7 mouse cellular contexts compared by ENCODE assay signal in genomic region chr13:115089020-115089394, GRCm38 (mm10). TPM values are rescaled to one million over a fixed set of nuclear protein-coding genes. Genes with fewer than 3 reads are reported as not detected.
DNase-seq lines count a peak whose midpoint lies in the region; ATAC-seq and TF ChIP-seq lines count a peak whose summit lies in the region.

No protein-coding gene starts in this region.

- H3K4me3 ChIP-seq in lung, adult 2 months (replicated peaks; ENCODE audit: extremely low read depth, low read depth, low read length) = peak overlapping the region; percentile 70
- peak overlapping the region; percentile 65 for H3K4me3 ChIP-seq in embryonic facial prominence, embryonic 15.5 days (replicated peaks)
- H3K4me3 ChIP-seq in intestine, embryonic 16.5 days (ENCODE audit: low read length) = peak overlapping the region; percentile 68
- H3K4me3 ChIP-seq in neural tube, embryonic 14.5 days (ENCODE audit: low read depth, low read length) = peak overlapping the region; percentile 64

- TF ChIP-seq POLR2A in lung, adult 2 months (IDR thresholded peaks at IDR 0.05; ENCODE audit: borderline replicate concordance, extremely low read depth, low read depth, low read length) = no peak

- peaks cover 19% of the 10 kb centered on the region for H3K36me3 ChIP-seq in embryonic facial prominence, embryonic 15.5 days
- H3K36me3 ChIP-seq in intestine, embryonic 16.5 days (ENCODE audit: control insufficient read depth, insufficient read depth, low read length) = peaks cover 6% of the 10 kb centered on the region
- H3K36me3 ChIP-seq in neural tube, embryonic 14.5 days (ENCODE audit: control insufficient read depth, insufficient read depth, low read length) = no peaks in the 10 kb centered on the region

- no peak for TF ChIP-seq CTCF in lung, adult 2 months (IDR thresholded peaks at IDR 0.05; ENCODE audit: insufficient read depth, low read length)

- peak overlapping the region; percentile 69; the same call in 1 of the 2 replicates for H3K9ac ChIP-seq in embryonic facial prominence, embryonic 15.5 days
- peak overlapping the region; percentile 82 for H3K9ac ChIP-seq in intestine, embryonic 16.5 days (ENCODE audit: low read depth, low read length)
- peak overlapping the region; percentile 81 for H3K9ac ChIP-seq in neural tube, embryonic 14.5 days (replicated peaks; ENCODE audit: low read depth, low read length)

- no peak for ATAC-seq in embryonic facial prominence, embryonic 15.5 days (ENCODE audit: insufficient number of reproducible peaks, low FRiP score, low TSS enrichment, low read depth)
- ATAC-seq in intestine, embryonic 16.5 days = no peak
- ATAC-seq in neural tube, embryonic 14.5 days (ENCODE audit: low read depth) = no peak

- peak overlapping the region; percentile 91 for H3K4me2 ChIP-seq in embryonic facial prominence, embryonic 15.5 days (replicated peaks)
- peak overlapping the region; percentile 95 for H3K4me2 ChIP-seq in intestine, embryonic 16.5 days (ENCODE audit: low read depth, low read length)
- peak overlapping the region; percentile 97 for H3K4me2 ChIP-seq in neural tube, embryonic 14.5 days (ENCODE audit: low read depth, low read length)

- 34% methylated on average over 11 of the region's 11 CpGs for WGBS in lung, adult 2 months
- WGBS in embryonic facial prominence, embryonic 15.5 days = 61% methylated on average over 11 of the region's 11 CpGs
- WGBS in intestine, embryonic 16.5 days = 51% methylated on average over 11 of the region's 11 CpGs
- WGBS in neural tube, embryonic 14.5 days = 58% methylated on average over 11 of the region's 11 CpGs

- DNase-seq in lung, adult 2 months = no peak
- DNase-seq in lung, postnatal 14 days = no peak
- no peak for DNase-seq in right cerebral cortex, postnatal 14 days
- no peak for DNase-seq in layer of hippocampus, postnatal 10 days (ENCODE audit: low spot score in 2 of 2)

- H3K4me1 ChIP-seq in lung, adult 2 months (ENCODE audit: control insufficient read depth, insufficient read depth, low read length) = peaks cover 25% of the 10 kb centered on the region
- H3K4me1 ChIP-seq in embryonic facial prominence, embryonic 15.5 days = peaks cover 12% of the 10 kb centered on the region
- H3K4me1 ChIP-seq in intestine, embryonic 16.5 days (ENCODE audit: control insufficient read depth, insufficient read depth, low read length) = peaks cover 26% of the 10 kb centered on the region
- H3K4me1 ChIP-seq in neural tube, embryonic 14.5 days (ENCODE audit: control insufficient read depth, insufficient read depth, low read length) = peaks cover 8% of the 10 kb centered on the region; the same call in 1 of the 2 replicates

- H3K27me3 ChIP-seq in embryonic facial prominence, embryonic 15.5 days = no peaks in the 10 kb centered on the region
- H3K27me3 ChIP-seq in intestine, embryonic 16.5 days (replicated peaks; ENCODE audit: control insufficient read depth, insufficient read depth, low read length) = no peaks in the 10 kb centered on the region
- no peaks in the 10 kb centered on the region for H3K27me3 ChIP-seq in neural tube, embryonic 14.5 days (ENCODE audit: control insufficient read depth, insufficient read depth, low read length)

- H3K9me3 ChIP-seq in embryonic facial prominence, embryonic 15.5 days (replicated peaks) = no peaks in the 10 kb centered on the region
- no peaks in the 10 kb centered on the region for H3K9me3 ChIP-seq in intestine, embryonic 16.5 days (ENCODE audit: control insufficient read depth, low read length)
- H3K9me3 ChIP-seq in neural tube, embryonic 14.5 days (ENCODE audit: control insufficient read depth, low read length) = no peaks in the 10 kb centered on the region

- H3K27ac ChIP-seq in embryonic facial prominence, embryonic 15.5 days (replicated peaks) = 0 out of 2 replicates have a peak overlapping the region, but pooled peaks have one; percentile 11
- H3K27ac ChIP-seq in intestine, embryonic 16.5 days (ENCODE audit: low read length) = peak overlapping the region; percentile 94; the same call in 1 of the 2 replicates
- H3K27ac ChIP-seq in neural tube, embryonic 14.5 days (ENCODE audit: low read depth, low read length) = no peak overlapping the region

RNA-seq across cellular contexts. Expression of gene Pelo, which starts 1.0 kb away (rescaled TPM):
- 30.2 and 32.9 TPM in 2 replicates for polyA plus RNA-seq in lung, adult 2 months (2012; rRNA removed)
- 5.6 and 6.8 TPM in 2 replicates for polyA plus RNA-seq in embryonic facial prominence, embryonic 15.5 days (2015; fragmentation: Nextera tagmentation; extraction: Ambion mirVana)
- polyA plus RNA-seq in intestine, embryonic 16.5 days (2015; fragmentation: Nextera tagmentation; extraction: Ambion mirVana) = 5.4 and 5.7 TPM in 2 replicates
- polyA plus RNA-seq in neural tube, embryonic 14.5 days (2014; fragmentation: Nextera tagmentation; extraction: Ambion mirVana) = 5.6 and 6.5 TPM in 2 replicates
- 10 to 100 TPM; 21.9 to 23.2 TPM for total RNA-seq in layer of hippocampus, postnatal 10 days (2021)

RNA-seq across cellular contexts. Expression of gene Gm49395, which starts 12.7 kb away (rescaled TPM):
- polyA plus RNA-seq in lung, adult 2 months (2012; rRNA removed) = 21.5 and 30.5 TPM in 2 replicates
- polyA plus RNA-seq in embryonic facial prominence, embryonic 15.5 days (2015; fragmentation: Nextera tagmentation; extraction: Ambion mirVana) = 3.4 and 5.0 TPM in 2 replicates
- polyA plus RNA-seq in intestine, embryonic 16.5 days (2015; fragmentation: Nextera tagmentation; extraction: Ambion mirVana) = 5.5 and 5.9 TPM in 2 replicates
- polyA plus RNA-seq in neural tube, embryonic 14.5 days (2014; fragmentation: Nextera tagmentation; extraction: Ambion mirVana) = 1.8 and 4.0 TPM in 2 replicates
- 1 to 10 TPM; 3.6 to 6.7 TPM for total RNA-seq in layer of hippocampus, postnatal 10 days (2021)

RNA-seq across cellular contexts. Expression of gene Itga1, which starts 12.8 kb away (rescaled TPM):
- polyA plus RNA-seq in lung, adult 2 months (2012; rRNA removed) = 24.0 and 36.1 TPM in 2 replicates
- polyA plus RNA-seq in embryonic facial prominence, embryonic 15.5 days (2015; fragmentation: Nextera tagmentation; extraction: Ambion mirVana) = 8.1 TPM in 2 replicates
- polyA plus RNA-seq in intestine, embryonic 16.5 days (2015; fragmentation: Nextera tagmentation; extraction: Ambion mirVana) = 15.4 and 18.6 TPM in 2 replicates
- 4.6 and 9.7 TPM in 2 replicates for polyA plus RNA-seq in neural tube, embryonic 14.5 days (2014; fragmentation: Nextera tagmentation; extraction: Ambion mirVana)
- 10 to 100 TPM; 12.3 to 14.1 TPM for total RNA-seq in layer of hippocampus, postnatal 10 days (2021)
